Mouse (Mus musculus): ENCODE results near the gene Rom1.

Gene Rom1

GRCm38 (mm10) chr19:8942276-8942964, 13.3 kb upstream of the Rom1 start:
- no peak for DNase-seq (ENCODE audit: low read depth, low spot score)

- DNase-seq (ENCODE audit: low read depth, low spot score): peak; percentile 95
Observed at GRCm38 (mm10) chr19:8941515-8942217, 12.5 kb upstream of the Rom1 start, which contains the start of gene Mta2. TSS of gene Mta2 (plus strand) at chr19:8941875.

- DNase-seq (ENCODE audit: low read depth, low spot score): no peak
Observed at GRCm38 (mm10) chr19:8941136-8941514, 12.0 kb upstream of the Rom1 start.

GRCm38 (mm10) chr19:8940526-8941133, 11.5 kb upstream of the Rom1 start:
- peak; percentile 55 for DNase-seq (ENCODE audit: low read depth, low spot score)

GRCm38 (mm10) chr19:8936736-8937135, 7.6 kb upstream of the Rom1 start:
- no peak for DNase-seq (ENCODE audit: low read depth, low spot score)

- no peak for DNase-seq (ENCODE audit: low read depth, low spot score)
Observed at GRCm38 (mm10) chr19:8930771-8931170, 1.6 kb upstream of the Rom1 start.

GRCm38 (mm10) chr19:8930117-8930516, 961 bp upstream of the Rom1 start:
- DNase-seq (ENCODE audit: low read depth, low spot score): no peak

- no peak for DNase-seq (ENCODE audit: low read depth, low spot score)
Observed at GRCm38 (mm10) chr19:8928689-8929223, 400 bp downstream of the Rom1 start.

- no peak for DNase-seq (ENCODE audit: low read depth, low spot score)
Observed at GRCm38 (mm10) chr19:8927891-8928525, 1.1 kb downstream of the Rom1 start.

GRCm38 (mm10) chr19:8926766-8927165, 2.4 kb downstream of the Rom1 start:
- no peak for DNase-seq (ENCODE audit: low read depth, low spot score)

- DNase-seq (ENCODE audit: low read depth, low spot score): no peak
Observed at GRCm38 (mm10) chr19:8921741-8922140, 7.4 kb downstream of the Rom1 start.

- DNase-seq (ENCODE audit: low read depth, low spot score): peak; percentile 67
Observed at GRCm38 (mm10) chr19:8920836-8921291, 8.3 kb downstream of the Rom1 start.

GRCm38 (mm10) chr19:8920073-8920736, 9.0 kb downstream of the Rom1 start, which contains the start of gene B3gat3:
TSS of gene B3gat3 (plus strand) at chr19:8920374.
- peak; percentile 91 for DNase-seq (ENCODE audit: low read depth, low spot score)

- DNase-seq (ENCODE audit: low read depth, low spot score): no peak
Observed at GRCm38 (mm10) chr19:8919684-8920072, 9.5 kb downstream of the Rom1 start.

GRCm38 (mm10) chr19:8919000-8919399, 10.2 kb downstream of the Rom1 start:
- DNase-seq (ENCODE audit: low read depth, low spot score): no peak

GRCm38 (mm10) chr19:8914212-8914611, 14.9 kb downstream of the Rom1 start:
- DNase-seq (ENCODE audit: low read depth, low spot score): no peak

GRCm38 (mm10) chr19:8911810-8912209, 17.3 kb downstream of the Rom1 start:
- DNase-seq (ENCODE audit: low read depth, low spot score): no peak

GRCm38 (mm10) chr19:8908531-8908930, 20.6 kb downstream of the Rom1 start:
- no peak for DNase-seq (ENCODE audit: low read depth, low spot score)

GRCm38 (mm10) chr19:8903412-8903811, 25.7 kb downstream of the Rom1 start:
- no peak for DNase-seq (ENCODE audit: low read depth, low spot score)

- no peak for DNase-seq (ENCODE audit: low read depth, low spot score)
Observed at GRCm38 (mm10) chr19:8899079-8899478, 30.1 kb downstream of the Rom1 start.

- no peak for DNase-seq (ENCODE audit: low read depth, low spot score)
Observed at GRCm38 (mm10) chr19:8898576-8898975, 30.6 kb downstream of the Rom1 start.
